Mouse (Mus musculus) kidney, adult 8-10 months (tissue): ENCODE measurements around the gene Ptpn6.

Experiments
- DNase-seq, 2 experiments: peaks; one replicate each; pipeline ENCODE4 v3.0.0; 2022

Ptpn6 gene

DNA sequence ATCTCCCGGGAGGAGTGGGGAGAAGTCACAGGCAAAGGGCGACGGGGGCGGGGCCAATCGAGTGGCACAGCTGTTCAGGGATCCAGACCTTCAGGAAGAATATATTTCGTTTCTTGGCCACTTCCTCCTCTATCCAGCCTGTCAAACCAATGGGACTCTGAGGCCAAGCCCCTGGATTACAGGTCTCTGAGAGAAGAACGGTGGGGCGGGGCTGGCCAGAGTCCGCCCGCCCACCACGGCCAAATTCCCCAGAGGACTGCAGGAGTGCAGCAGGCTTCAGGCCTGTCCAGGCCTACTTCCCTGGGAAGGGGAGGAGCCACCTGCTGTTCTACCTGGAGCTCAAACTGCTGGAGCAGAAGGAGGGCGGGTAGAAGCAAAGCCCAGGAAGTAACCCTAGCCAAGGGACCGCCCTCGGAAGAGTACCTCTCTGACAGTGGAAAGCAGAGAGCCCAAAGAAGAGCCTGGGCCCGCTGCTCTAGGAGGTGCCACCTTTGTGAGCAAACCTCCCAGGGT is at the start of gene Ptpn6:
Gene Ptpn6, minus strand, starts transcription at position 204 of the 513 bp plus-strand sequence.
- DNase-seq, result peak; percentile 92 to 96

- DNase-seq, result no peak
Observed at GRCm38 (mm10) chr6:124787722-124788121, 49.2 kb upstream of the Ptpn6 start.

DNA sequence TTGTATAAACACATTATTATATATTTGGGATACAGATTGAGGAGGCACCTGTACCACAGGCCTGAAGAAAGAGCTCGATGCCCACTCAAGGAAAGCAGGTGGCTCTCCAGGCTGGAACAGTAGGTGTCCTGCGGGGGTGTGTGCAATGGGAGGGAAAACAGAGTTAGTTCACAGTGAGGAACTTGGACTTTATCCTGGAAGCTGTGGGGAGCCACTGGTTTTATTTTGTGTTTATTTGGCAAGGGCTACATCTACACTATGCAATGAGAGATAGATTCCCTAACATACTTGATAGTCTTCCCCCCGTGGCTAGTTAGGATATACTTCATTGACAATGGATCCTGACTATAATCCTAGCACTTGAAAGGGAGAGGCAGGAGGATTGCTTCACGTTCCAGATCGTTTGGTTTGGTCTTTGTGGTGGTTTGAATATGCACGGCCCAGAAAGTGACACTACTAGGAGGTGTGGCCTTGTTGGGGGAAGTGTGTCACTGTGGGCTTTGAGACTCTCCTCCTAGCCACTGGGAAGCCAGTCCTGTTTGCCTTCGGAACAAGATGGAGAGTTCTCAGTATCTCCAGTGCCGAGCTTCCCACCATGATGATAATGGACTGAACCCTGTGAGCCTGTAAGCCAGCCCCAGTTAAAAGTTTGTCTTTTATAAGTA is 48.4 kb upstream of the Ptpn6 start:
- DNase-seq, result peak; percentile 53 to 58

DNA sequence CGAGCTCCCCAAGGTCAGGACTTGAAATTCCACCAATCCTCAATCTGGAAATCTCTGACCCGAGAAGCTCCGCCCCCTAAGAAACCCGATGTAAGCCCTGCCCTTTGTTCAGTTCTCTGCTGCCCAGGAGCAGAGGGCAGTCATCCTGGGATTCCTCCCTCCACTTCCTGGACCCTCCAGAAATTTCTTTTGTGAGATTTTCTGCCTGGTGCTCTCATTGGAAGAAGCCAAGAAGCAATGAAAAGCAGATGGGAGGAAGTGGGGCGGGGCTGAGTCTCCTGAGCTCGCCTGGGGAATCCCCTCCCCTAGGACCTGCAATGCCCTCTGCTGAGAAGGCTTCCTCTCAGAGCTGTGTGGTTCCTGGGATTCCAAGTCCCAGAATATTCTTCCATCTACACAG is 43.9 kb upstream of the Ptpn6 start:
- peak in 1 of 2 experiments; percentile 47 for DNase-seq

DNA sequence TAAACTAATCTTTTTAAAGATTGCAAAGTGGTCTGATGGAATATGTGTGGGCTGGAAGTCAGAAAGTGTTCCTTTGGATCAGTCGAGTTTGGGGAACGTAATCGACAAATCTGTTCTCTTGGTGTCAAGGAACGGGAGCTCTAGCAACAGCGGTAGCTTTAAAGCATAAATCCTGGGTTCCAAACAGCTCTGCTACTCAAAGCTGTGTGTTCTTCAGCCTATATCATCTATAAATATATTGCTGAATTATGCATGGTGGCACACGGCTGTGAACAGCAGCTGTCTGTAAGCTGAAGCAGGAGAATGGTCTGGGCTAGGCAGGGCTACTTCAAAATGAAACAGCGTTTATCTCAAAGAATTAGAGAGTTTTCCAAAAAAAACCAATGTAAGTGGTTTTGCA is 42.4 kb upstream of the Ptpn6 start:
- no peak for DNase-seq

- peak in 1 of 2 experiments; percentile 50 for DNase-seq
Observed at GRCm38 (mm10) chr6:124779984-124780416, 41.5 kb upstream of the Ptpn6 start.

- DNase-seq, result peak in 1 of 2 experiments; percentile 48
Observed at GRCm38 (mm10) chr6:124779222-124779983, 40.9 kb upstream of the Ptpn6 start, which contains the start of gene Lrrc23. Lrrc23 (minus strand) TSS chr6:124779727.

DNA sequence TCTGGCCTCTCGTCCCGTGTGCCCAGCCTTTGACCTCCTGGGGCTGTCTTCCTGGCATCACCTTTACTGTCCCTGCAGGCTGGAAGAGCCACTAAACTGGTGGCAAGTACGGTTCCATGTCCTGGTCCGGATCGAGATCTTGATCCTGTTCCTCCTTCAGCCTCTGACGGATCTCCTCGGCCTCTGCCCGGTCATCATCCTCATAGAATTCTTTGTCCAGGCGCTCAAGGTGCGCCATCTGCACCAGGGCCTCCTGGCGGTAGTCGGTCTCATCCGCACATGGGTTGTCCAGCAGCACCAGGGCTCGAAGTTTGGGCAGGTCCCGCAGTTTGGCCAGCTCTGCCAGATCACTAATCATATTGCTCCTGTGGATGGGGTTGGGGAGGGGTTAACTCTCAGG is 32.0 kb upstream of the Ptpn6 start:
- DNase-seq, result no peak

GRCm38 (mm10) chr6:124770013-124770412 is 31.5 kb upstream of the Ptpn6 start:
- DNase-seq, result no peak

DNA sequence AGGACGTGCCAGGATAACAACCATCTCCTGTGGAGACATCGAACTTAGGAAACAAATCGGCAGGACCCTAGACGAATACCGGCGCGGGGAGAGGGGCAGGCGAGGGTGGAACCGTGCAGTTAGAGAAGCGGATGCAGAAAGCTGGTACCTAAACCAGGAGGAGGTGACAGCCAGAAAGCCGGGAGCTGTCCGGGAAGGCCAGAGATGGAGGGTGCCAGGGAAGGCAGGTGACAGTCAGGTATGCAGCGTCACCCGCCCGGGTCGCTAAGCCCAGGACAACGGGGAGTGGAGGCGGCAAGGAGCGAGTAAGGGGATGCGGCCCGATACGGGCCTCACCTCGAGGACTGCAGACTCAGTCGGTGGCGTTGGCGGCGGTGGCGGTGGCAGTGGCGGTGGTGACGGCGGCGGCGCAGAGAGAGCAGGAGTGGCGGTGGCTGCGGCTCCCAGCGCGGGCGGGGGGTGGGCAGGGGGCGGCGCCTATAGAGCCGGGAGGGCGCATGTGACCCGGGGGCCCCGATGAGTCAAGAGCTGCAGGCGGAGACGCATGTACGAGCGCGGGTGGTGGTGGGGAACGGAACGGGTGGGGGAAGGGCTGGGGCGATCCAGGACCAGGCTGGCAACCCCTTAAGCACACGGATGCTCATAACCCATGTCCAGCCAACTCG is 30.7 kb upstream of the Ptpn6 start, which contains the start of gene Eno2:
Gene Eno2, minus strand, starts transcription at position 573 of the 665 bp plus-strand sequence.
- DNase-seq, result no peak

DNA sequence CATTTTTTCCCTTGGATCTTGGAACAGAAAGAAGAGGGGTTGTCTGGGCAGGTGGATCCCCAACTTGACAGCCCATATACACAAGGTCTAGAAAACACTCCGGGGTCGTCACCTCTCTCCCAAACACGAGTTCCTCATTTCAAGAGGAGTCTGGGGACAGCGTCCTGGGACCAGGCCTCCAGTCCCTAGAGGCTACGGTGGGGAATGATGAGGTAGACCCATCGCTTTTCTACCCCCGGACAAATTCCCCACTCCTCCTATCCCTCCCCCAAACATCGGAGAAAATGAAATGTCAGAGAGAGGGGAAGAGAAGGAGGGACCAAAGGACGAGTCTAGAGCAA is 30.2 kb upstream of the Ptpn6 start:
- no peak for DNase-seq

DNA sequence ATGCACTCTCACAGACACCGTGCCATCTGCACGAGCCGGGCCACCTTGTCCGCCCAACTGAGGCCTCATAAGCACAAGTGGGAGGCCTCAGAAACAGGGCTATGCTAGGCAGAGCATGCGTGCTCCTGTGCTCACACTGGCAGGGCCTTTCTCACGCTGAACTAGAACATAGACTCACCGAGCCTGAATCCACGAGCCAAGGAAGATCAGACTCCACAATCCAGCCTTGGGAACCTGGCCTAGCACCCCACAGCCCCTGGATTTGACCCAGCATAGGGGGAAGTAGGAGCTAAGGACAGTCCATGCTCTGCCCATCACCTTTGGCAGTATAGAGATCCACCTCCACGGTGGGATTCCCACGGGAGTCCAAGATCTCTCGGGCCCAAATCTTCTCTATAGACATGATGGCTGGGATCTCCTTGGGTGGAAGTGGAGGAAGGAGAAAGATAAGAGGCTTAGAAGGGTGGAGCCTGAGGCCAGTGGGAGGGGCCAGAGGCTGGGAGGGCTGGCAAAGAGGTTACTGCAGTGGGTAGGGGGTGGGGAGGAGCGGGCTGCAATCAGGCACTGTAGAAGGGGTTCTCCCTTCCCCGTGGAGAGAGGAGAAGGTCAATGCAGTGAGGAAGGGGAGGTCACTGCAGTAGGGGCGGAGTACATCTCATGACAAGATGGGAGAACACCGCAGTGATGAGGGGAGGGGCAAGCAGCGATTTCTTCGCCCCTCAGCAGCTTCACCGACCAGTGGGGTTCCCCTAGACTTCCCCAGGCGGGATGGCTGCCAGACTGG is 29.6 kb upstream of the Ptpn6 start:
- DNase-seq, result no peak

- no peak for DNase-seq
Observed at GRCm38 (mm10) chr6:124767536-124767919, 29.0 kb upstream of the Ptpn6 start.

GRCm38 (mm10) chr6:124765951-124766350 is 27.4 kb upstream of the Ptpn6 start:
- DNase-seq, result no peak

DNA sequence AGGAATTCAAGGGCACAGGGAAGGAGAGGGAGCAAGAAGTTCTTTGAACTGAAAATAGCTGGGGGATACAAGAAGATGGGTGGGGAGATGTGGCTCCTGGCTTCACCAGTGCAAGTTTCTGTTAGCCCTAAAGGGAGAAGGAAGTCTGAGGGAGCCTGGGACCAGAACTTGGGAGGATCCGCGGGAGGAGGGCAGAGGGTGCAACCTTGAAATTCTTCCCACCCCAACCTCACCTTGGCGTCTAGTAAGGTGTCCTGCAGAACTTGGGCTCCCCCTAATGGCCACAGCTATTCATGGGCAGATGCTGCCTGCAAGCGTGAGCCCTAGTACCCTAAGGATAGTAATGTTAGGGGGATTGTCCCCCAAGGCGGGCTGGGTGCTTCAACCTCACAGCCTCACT is 20.7 kb upstream of the Ptpn6 start:
- DNase-seq, result peak; percentile 87 to 90

DNA sequence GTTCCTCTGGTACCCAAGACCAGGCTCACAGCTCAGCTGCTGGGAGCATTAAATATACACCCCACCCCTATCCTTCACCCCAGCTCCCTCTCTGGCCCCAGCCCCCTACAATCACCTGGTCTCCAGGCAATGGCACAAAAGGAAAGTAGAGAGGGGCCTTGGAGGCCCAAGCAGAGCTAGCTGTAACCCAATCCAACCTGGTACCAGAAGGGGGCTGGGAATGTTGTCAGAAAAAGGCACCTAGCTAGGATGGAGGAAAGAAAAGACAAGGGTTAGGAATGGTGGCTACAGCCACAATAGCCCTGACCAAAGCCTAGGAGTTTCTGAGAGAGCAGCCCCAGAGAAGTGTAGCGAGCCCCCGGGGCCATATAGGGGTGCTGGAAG is 20.3 kb upstream of the Ptpn6 start:
- DNase-seq, result no peak

- DNase-seq, result peak in 1 of 2 experiments; percentile 59
Observed at GRCm38 (mm10) chr6:124757909-124758848, 19.7 kb upstream of the Ptpn6 start.

DNA sequence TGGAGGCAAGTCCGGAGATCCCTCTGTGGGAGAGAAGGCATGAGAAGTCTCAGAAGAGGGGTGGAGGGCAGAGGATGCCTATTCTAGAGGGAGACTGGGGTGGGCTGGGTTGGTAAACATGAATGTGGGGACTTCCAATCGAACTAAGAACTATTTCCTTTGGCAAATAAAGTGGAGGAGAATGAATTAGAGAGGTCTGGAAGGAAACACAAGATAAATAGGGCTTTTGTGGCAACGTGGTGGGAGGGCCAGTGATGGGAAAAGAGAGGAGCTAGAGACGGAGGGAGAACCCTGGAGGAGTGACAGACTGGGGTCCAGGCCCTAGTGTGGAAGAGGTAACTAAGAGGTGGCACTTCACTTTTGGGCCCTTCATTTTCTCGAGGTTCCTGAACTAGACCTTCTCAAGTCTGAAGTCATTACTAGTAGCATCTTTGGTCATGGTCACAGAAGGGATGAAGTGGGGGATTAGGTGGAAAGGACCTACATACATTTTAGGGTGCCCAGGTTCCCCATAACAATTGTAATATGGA is 18.9 kb upstream of the Ptpn6 start:
- no peak for DNase-seq

DNA sequence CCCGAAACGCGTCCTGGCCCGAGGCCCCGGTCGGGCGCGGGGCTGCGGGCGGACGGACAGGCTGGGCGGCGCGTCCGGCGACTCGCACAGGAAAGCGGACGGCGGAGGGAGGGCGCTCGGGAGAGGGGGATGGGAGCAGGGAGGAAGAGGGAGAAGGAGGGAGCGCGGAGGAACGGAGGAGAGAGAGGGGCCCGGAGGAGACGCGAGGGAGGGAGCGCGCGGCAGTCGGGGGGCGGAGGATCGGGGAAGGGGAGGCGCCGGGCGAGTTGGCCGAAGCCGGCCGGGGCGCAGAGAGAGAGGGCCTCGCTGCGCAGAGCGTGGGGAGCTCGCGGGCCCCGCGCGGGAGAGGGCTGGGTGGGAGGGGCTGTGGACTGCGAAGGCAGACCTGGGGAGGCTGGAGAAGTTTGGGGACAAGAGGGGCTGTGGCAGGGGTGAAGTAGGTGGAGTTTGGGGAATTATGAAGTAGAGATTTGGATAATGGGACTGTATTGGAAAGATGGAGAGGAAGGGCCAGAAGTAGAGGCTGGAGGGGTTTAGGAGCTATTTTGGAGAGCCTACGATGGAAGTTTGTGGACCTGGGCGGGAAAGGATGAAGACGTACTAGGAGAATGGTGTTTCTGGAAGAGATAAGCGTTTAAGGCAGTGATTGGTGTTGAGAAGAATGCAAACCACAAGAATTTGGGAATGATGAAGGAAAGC is 18.3 kb upstream of the Ptpn6 start:
- DNase-seq, result peak; percentile 80 to 84

DNA sequence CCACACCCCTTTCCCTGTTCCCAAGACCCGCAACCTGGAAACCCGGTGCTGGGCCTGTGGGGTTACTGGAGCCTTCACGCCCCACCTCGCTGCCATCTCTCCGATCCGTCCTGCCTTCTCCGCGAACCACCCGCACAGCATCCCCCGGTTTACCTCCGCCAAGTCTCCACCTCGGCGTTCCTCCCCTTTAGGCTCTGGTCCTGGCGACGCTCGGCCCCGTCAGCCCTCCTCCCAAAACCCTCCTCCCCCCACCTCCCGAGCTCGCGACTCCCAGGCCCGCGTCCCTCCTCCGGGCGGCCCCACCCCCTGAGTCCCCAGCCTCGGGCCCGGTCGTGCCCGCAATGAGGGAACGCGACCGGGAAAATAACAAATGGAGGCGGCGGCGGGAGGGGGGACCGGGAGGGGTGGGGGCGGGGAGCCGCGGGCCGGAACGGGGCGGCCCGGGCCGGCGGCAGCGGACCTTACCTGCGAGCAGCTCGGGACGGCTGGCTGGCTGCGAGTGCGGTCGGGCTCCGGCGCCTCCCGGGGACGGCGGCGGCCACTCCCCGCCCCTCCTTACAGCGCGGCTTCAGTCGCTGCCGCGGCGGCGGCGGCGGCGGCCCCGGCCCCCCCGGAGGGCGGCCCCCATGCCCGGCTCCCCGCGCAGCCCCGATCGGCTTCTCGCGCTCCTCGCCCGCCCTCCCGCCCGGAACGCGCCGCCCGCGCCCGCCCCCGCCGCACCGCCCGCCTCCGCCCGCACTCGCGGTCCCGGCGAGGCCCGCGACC is 17.5 kb upstream of the Ptpn6 start, which contains the start of the genes Gm45234 and Atn1:
Gene Gm45234, minus strand, starts transcription at position 191 of the 765 bp plus-strand sequence.
Gene Atn1, minus strand, starts transcription at position 694 of the 765 bp plus-strand sequence.
- DNase-seq, result peak; percentile 58 to 70
